Mouse (Mus musculus) liver, embryonic 13.5 days (tissue): ENCODE measurements around the gene Tmem238l. TPM values are rescaled to one million over a fixed set of nuclear protein-coding genes. Genes with fewer than 3 reads are reported as not detected.

Experiments
- ATAC-seq: fragments of 200-750 bp; cut with Nextera tagmentation; 2 replicates; pipeline ENCODE4 v1.8.0; 2017; ENCODE audit warnings: low read depth, mild to moderate bottlenecking, moderate number of reproducible peaks, moderate library complexity
- DNase-seq: peaks from one replicate; pipeline ENCODE4 v3.0.0; 2022
- H3K27ac ChIP-seq: fragments of 300-500 bp; sonication (generic); 2 replicates; pipeline ENCODE4 v1.5.1; 2015; ENCODE audit warnings: moderate library complexity, mild to moderate bottlenecking, inconsistent platforms
- H3K27me3 ChIP-seq: fragments of 300-500 bp; sonication (generic); 2 replicates; pipeline ENCODE4 v1.6.1; 2015; ENCODE audit warnings: mild to moderate bottlenecking, inconsistent platforms
- H3K36me3 ChIP-seq: fragments of 300-500 bp; sonication (generic); 2 replicates; pipeline ENCODE4 v1.6.1; 2015; ENCODE audit warnings: mild to moderate bottlenecking, inconsistent platforms
- H3K4me1 ChIP-seq: fragments of 300-500 bp; sonication (generic); replicated peaks from 2 replicates; pipeline ENCODE4 v1.6.1; 2015; ENCODE audit warnings: inconsistent platforms
- H3K4me2 ChIP-seq: fragments of 300-500 bp; sonication (generic); 2 replicates; pipeline ENCODE4 v1.6.1; 2015; ENCODE audit warnings: inconsistent platforms, mild to moderate bottlenecking, moderate library complexity
- H3K4me3 ChIP-seq: fragments of 300-500 bp; sonication (generic); replicated peaks from 2 replicates; pipeline ENCODE4 v1.5.1; 2015; ENCODE audit warnings: mild to moderate bottlenecking, inconsistent platforms
- H3K9ac ChIP-seq: fragments of 300-500 bp; sonication (generic); 2 replicates; pipeline ENCODE4 v1.6.1; 2015; ENCODE audit warnings: mild to moderate bottlenecking, inconsistent platforms
- H3K9me3 ChIP-seq: fragments of 300-500 bp; sonication (generic); replicated peaks from 2 replicates; pipeline ENCODE4 v1.6.1; 2016; ENCODE audit warnings: inconsistent platforms
- WGBS: fragments of 180-500 bp; shearing (Covaris S2); methylation state at CpG from one replicate; pipeline ENCODE4 v1.1.7; 2015; ENCODE audit not compliant: insufficient replicate concordance; 5-methylcytosine and 5-hydroxymethylcytosine counted together
- polyA plus RNA-seq: library from polyadenylated mRNA; unstranded; fragments of >200 nt; fragmentation: Nextera tagmentation; extraction: Ambion mirVana; gene quantifications from 2 replicates; pipeline ENCODE4 v1.2.1, GENCODE M21; 2015

Gene Tmem238l
- polyA plus RNA-seq: not detected in 2 replicates

- H3K27ac ChIP-seq: no peak within 1 kb of the TSS
- no peaks in the 10 kb centered on the region for H3K36me3 ChIP-seq
- no peak for ATAC-seq
- DNase-seq: no peak
- 57% methylated on average over 9 of the region's 9 CpGs for WGBS
- no peak within 1 kb of the TSS for H3K4me2 ChIP-seq
- no peak within 1 kb of the TSS for H3K4me3 ChIP-seq
- H3K9ac ChIP-seq: no peak within 1 kb of the TSS
- no peaks in the 10 kb centered on the region for H3K4me1 ChIP-seq
- H3K9me3 ChIP-seq: 0 out of 2 replicates have a peak, but pooled peaks cover 3% of the 10 kb centered on the region
- no peaks in the 10 kb centered on the region for H3K27me3 ChIP-seq
Observed at GRCm38 (mm10) chr11:66956303-66956702, at the start of gene Tmem238l. Gene Tmem238l (plus strand): TSS chr11:66956638.

GRCm38 (mm10) chr11:66911811-66912210 is 44.6 kb upstream of the Tmem238l start, which contains the start of gene Pirt:
Gene Pirt (plus strand): TSS chr11:66911981.
- Histone ChIP-seq H3K9ac (peak within 1 kb of the TSS; percentile 43; the same call in 1 of the 2 replicates), H3K4me3 (peak within 1 kb of the TSS; percentile 16; the same call in 1 of the 2 replicates), H3K4me2 (peak within 1 kb of the TSS; percentile 59), H3K9me3 (no peaks in the 10 kb centered on the region), H3K36me3 (no peaks in the 10 kb centered on the region), H3K4me1 (peaks cover 34% of the 10 kb centered on the region), H3K27me3 (peaks cover 10% of the 10 kb centered on the region), H3K27ac (peak within 1 kb of the TSS; percentile 77)
- no peak for ATAC-seq
- DNase-seq: no peak
- 31% methylated on average over 10 of the region's 10 CpGs for WGBS

- ATAC-seq (peak; percentile 97), DNase-seq (peak; percentile 62)
- Histone ChIP-seq H3K36me3 (no peaks in the 10 kb centered on the region), H3K4me2 (peak overlapping the region; percentile 59), H3K9me3 (no peaks in the 10 kb centered on the region), H3K27ac (peak overlapping the region; percentile 77), H3K27me3 (peaks cover 10% of the 10 kb centered on the region), H3K9ac (peak overlapping the region; percentile 43; the same call in 1 of the 2 replicates), H3K4me1 (peaks cover 34% of the 10 kb centered on the region), H3K4me3 (peak overlapping the region; percentile 16; the same call in 1 of the 2 replicates)
- 23% methylated on average over 17 of the region's 17 CpGs for WGBS
Observed at GRCm38 (mm10) chr11:66912531-66913458, 43.6 kb upstream of the Tmem238l start.

GRCm38 (mm10) chr11:66914249-66914648 is 42.2 kb upstream of the Tmem238l start:
- H3K9ac ChIP-seq: no peak overlapping the region
- H3K27ac ChIP-seq: no peak overlapping the region
- H3K27me3 ChIP-seq: peaks cover 10% of the 10 kb centered on the region
- WGBS: 27% methylated on average over 3 of the region's 3 CpGs
- no peak overlapping the region for H3K4me2 ChIP-seq
- H3K4me3 ChIP-seq: no peak overlapping the region
- H3K4me1 ChIP-seq: peaks cover 34% of the 10 kb centered on the region
- H3K36me3 ChIP-seq: no peaks in the 10 kb centered on the region
- H3K9me3 ChIP-seq: no peaks in the 10 kb centered on the region
- ATAC-seq (no peak), DNase-seq (peak; percentile 13)

DNA sequence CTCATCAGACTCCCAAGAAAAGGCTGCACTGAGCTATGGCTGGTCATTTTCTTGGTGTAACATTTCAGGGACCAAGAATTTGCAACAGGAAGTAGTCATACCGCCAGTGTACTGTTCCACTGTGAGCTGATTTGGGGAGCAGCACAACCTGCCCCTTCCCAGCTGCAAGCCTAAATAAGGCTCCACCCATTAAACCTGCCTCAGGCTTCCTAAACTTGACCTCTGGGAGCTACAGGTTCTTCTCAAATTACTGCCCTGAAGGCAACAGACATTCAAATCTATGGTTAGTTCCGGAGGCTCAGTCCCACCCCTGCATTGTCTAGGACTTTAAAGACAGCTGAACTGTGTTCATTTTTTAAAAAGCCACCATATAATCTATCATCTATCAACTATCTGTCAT is 36.4 kb upstream of the Tmem238l start:
- WGBS: 38% methylated on average over 2 of the region's 2 CpGs
- ATAC-seq (no peak), DNase-seq (no peak)
- no peaks in the 10 kb centered on the region for H3K4me1 ChIP-seq
- peaks cover 11% of the 10 kb centered on the region for H3K27me3 ChIP-seq
- H3K4me3 ChIP-seq: no peak overlapping the region
- no peak overlapping the region for H3K27ac ChIP-seq
- no peak overlapping the region for H3K4me2 ChIP-seq
- H3K36me3 ChIP-seq: no peaks in the 10 kb centered on the region
- H3K9me3 ChIP-seq: no peaks in the 10 kb centered on the region
- H3K9ac ChIP-seq: no peak overlapping the region

- 62% methylated on average over 11 of the region's 11 CpGs for WGBS
- no peak overlapping the region for H3K9ac ChIP-seq
- H3K4me2 ChIP-seq: no peak overlapping the region
- no peaks in the 10 kb centered on the region for H3K36me3 ChIP-seq
- no peaks in the 10 kb centered on the region for H3K9me3 ChIP-seq
- no peak for ATAC-seq
- DNase-seq: no peak
- H3K27ac ChIP-seq: no peak overlapping the region
- H3K4me1 ChIP-seq: no peaks in the 10 kb centered on the region
- no peak overlapping the region for H3K4me3 ChIP-seq
- peaks cover 11% of the 10 kb centered on the region; the same call in 1 of the 2 replicates for H3K27me3 ChIP-seq
Observed at GRCm38 (mm10) chr11:66924095-66924823, 32.2 kb upstream of the Tmem238l start.

DNA sequence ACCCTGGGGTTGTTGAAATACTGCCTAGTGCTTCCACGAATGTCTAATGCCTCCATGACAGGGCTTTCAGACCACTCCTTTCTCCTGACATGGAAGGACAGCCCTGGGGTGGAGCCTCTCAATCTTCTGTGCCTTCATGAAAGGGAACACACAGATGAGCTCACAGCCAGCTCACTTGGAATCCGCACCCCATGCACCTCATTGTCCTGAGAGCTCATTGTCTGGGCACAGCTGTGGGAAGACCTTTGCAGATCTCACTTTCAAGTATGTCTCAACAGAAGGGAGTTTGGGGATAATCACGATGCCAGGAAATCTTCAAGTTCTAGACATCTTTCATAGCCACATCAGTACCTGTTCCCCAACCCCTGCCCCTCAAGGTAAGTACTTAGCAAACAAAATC is 28.1 kb upstream of the Tmem238l start:
- ATAC-seq (no peak), DNase-seq (no peak)
- WGBS: 46% methylated on average over 3 of the region's 3 CpGs

DNA sequence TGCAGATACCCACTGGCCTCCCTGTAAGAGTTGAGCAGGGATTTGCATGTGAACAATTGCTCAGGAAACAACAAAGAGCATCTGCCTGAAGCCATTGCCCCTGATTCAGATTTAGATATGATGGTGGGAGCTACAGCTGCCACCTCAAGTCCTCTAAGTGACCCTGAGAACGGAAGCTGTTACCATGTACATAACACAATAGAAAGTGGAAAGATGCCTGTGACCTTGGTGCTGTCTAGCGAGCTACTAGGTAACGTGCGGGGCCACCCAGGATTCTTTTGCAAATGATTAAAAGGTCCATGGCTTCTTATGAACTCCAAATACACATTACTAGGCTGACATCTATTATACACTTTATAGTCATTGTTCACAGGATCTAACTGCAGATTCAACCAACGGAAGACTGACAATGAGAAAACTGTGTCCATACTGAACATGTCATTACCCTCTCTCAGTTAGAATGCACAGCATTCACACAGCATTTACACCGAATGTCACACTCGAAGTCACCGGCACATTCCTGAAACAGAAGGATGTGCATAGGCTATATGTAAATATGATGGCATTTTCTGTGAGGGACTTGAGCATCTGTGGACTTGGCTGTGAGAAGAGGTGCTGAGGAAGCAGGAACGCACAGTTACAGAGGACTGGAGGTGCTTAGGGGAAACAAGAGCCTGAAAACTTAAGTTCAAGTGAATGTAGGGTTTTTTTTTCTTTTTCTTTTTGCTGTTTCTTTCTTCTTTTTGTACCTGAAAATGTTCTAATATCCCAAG is 23.4 kb upstream of the Tmem238l start:
- Histone ChIP-seq H3K4me2 (no peak overlapping the region), H3K4me3 (no peak overlapping the region), H3K9me3 (no peaks in the 10 kb centered on the region), H3K4me1 (no peaks in the 10 kb centered on the region), H3K27ac (no peak overlapping the region), H3K27me3 (no peaks in the 10 kb centered on the region), H3K9ac (no peak overlapping the region), H3K36me3 (no peaks in the 10 kb centered on the region)
- ATAC-seq: no peak
- DNase-seq: no peak
- WGBS: 67% methylated on average over 9 of the region's 9 CpGs

More for the DNA sequence above, 28.1 kb upstream of the Tmem238l start:
- no peak overlapping the region for H3K4me3 ChIP-seq
- H3K27ac ChIP-seq: no peak overlapping the region
- 0 out of 2 replicates have a peak, but pooled peaks cover 4% of the 10 kb centered on the region for H3K27me3 ChIP-seq
- no peak overlapping the region for H3K4me2 ChIP-seq
- no peak overlapping the region for H3K9ac ChIP-seq
- no peaks in the 10 kb centered on the region for H3K9me3 ChIP-seq
- no peaks in the 10 kb centered on the region for H3K4me1 ChIP-seq
- H3K36me3 ChIP-seq: no peaks in the 10 kb centered on the region

DNA sequence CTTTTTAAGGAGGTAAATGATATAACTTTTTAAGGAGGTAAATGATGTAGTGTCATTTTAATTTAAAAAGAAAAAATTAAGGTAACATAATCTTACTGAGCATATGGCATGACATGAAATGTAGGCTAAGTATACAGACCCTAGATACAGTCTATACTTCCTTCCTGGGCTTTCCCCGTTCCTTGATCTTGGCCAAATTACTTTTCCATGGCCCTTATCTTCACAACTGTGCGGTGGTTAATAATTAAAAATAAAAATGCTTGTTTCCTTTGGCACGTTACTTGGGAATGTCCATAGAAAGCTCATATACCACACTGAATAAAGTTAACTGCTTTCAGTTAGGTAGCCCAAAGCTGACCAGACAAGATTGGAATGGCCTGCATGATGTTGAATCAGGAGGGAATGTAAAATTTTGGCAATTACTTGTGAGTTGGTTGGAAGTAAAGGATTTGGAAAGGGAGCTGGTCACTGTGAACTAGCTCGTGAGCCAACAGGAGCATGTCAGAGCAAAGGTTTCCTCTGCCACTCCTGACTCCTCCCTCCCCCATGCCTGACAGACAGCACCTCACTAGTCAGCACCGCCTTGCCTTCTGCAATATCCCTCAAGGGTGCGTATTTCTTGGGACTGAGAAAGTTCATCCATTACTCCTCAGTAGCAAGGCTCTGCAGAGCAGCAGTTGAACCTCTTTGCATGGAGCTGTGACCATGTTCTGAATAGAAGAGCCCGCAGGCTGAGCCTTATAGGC is 21.8 kb upstream of the Tmem238l start:
- Histone ChIP-seq H3K27ac (no peak overlapping the region), H3K4me1 (no peaks in the 10 kb centered on the region), H3K4me3 (no peak overlapping the region), H3K27me3 (no peaks in the 10 kb centered on the region), H3K9me3 (no peaks in the 10 kb centered on the region), H3K9ac (no peak overlapping the region), H3K36me3 (no peaks in the 10 kb centered on the region), H3K4me2 (no peak overlapping the region)
- ATAC-seq (no peak), DNase-seq (no peak)
- 57% methylated on average over 7 of the region's 7 CpGs for WGBS

DNA sequence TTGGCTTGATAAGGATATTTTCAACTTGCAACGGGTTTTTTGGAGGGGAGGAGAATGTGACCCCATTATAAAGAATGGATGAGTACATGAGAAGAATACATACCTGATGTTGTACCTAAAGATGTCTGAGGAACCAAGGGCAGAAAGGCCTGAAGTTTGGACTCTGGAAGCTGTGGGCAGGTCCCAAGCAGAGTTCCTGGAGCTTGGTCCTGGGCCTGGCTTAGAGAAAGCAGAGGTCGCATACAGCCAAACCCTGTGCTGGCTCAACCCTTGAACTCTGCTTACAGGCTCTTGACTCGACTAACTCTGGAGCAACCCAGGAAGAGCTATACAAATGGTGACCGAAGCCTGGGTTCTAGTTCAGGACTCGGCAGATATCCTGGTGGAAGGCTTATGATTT is 14.4 kb upstream of the Tmem238l start:
- H3K9ac ChIP-seq: no peak overlapping the region
- no peak for ATAC-seq
- H3K4me3 ChIP-seq: no peak overlapping the region
- 66% methylated on average over 5 of the region's 5 CpGs for WGBS
- H3K9me3 ChIP-seq: no peaks in the 10 kb centered on the region
- no peaks in the 10 kb centered on the region for H3K4me1 ChIP-seq
- H3K36me3 ChIP-seq: no peaks in the 10 kb centered on the region
- no peak for DNase-seq
- no peak overlapping the region for H3K4me2 ChIP-seq
- H3K27ac ChIP-seq: no peak overlapping the region
- no peaks in the 10 kb centered on the region for H3K27me3 ChIP-seq
